Mouse (Mus musculus): Measurements from ENCODE around the gene Tns3.
A peak's percentile ranks its signal among the peaks of the same experiment; 100 is the strongest.

The Tns3 gene

DNA sequence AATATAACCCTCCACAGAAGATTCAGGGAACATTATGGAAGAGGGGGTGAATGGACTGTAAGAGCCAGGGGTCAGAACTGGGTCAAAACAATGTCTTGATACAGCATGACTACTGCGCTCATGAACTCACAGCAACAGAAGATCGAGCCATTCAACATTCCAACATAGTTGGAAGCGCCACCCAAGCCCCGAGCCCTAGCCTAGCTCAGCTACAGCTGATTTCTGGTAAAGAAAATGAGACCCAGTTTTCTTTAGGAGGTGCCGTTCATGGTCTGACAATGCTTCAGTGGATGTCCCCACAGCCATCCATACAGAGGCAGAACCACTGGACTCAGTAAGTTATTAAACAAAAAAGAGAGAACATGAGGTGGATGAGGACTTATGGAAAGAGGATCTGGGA is 224.1 kb downstream of the Tns3 start:
- peak in 1 of 2 experiments; percentile 14 for DNase-seq (ENCODE audit: low spot score in 2 of 2)

DNA sequence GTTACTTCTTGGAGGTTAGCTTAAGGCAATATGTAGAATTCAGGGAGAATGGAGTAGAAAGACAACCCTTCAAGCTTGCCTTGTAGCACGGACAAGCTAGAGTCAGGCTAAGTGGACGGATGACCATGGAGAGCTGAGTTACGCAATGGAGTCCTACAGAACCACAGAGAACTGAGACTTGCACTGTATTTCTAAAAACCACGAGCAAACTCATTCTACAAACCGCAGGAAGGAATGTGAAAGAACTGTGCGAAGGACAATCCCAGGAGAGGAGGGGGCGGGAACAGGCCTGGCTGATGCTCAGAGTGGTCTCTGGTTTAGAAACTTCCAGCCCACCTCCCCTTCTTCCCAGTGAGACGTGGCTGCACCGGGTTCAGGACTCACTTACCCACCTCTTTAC is 225.3 kb downstream of the Tns3 start:
- DNase-seq (ENCODE audit: low spot score in 2 of 2) = peak in 1 of 2 experiments; percentile 41

- no peak for DNase-seq (ENCODE audit: low spot score in 2 of 2)
These were observed 226.1 kb downstream of the Tns3 start for GRCm38 (mm10) chr11:8438269-8438668.

DNA sequence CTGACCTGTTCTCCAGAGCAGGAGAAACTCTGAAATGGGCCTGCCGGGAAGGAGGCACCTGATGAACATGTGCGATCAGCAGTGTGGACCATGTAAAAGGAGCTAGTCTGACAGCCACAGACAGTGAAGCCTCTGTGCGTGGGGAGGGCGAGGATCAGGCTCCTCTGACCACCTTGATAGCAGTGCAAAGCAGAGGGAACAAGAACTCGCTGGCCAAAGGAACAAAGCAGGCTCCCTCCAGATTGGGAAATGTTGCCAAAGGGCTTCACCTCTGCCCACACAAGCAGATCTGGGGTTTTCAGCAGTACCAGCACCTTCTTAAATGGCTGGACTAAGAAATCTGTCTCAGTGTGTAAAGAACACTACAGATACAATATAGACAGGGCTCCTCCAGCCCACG is 229.2 kb downstream of the Tns3 start:
- no peak for DNase-seq (ENCODE audit: low spot score in 2 of 2)

DNA sequence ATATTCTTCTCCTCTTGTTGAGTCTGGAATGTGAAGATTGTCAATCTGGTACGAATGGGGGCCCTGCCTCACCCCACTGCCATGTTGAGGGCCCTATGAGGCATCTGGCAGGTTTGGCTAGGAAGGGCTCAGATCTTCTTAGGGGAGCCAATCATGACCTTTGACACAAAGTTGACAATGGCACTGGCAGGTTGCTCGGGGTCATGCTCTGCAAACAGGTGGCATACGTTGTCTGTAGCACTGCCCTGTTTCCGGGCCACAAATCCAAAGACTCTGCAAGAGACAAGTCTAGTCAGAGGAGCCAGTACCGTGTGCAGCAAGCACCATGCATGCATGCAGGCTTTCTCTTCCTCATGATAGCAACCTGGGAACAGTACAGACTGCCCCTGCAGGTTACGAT is 230.0 kb downstream of the Tns3 start:
- no peak for DNase-seq (ENCODE audit: low spot score in 2 of 2)

- DNase-seq (ENCODE audit: low spot score in 2 of 2) = no peak
These were observed 230.9 kb downstream of the Tns3 start for GRCm38 (mm10) chr11:8433443-8433842.

DNA sequence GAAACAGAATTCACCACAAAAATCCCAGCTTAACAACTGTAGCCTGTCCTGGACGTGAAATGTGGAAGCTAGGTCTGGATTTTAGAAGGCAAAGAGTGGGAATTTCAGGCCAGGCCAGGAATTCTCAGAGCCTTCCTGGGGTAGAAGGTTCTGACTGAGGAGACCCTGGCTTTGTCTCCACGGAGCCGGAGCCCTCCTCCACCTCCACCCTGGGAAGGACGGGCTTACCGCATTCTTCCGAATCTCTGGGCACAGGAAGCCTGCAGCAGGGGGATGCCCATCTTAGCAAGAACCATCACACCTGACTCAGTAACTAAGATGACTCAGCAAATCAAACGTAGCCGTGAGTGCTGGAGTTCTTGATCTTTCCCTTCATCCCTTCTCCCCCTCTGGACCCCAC is 231.4 kb downstream of the Tns3 start:
- no peak for DNase-seq (ENCODE audit: low spot score in 2 of 2)

DNA sequence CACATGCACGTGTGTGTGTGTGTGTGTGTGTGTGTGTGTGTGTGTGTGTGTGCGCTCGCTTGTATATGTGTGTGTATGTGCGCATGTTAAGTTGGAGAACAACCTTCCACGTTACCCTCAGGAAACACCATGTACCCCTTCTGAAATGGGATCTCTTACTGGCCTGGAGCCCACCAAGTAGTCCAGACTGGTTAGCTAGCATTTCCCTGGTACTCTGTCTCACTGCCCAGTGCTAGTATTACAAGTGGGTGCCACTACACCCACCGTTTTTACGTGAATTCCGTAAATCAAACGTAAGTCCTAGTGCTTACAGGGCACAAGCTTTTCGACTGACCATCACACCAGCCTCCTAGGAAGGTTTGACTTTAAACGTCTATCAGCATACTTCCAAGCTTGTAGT is 236.7 kb downstream of the Tns3 start:
- DNase-seq (ENCODE audit: low spot score in 2 of 2) = no peak

- no peak for DNase-seq (ENCODE audit: low spot score in 2 of 2)
These were observed 239.1 kb downstream of the Tns3 start for GRCm38 (mm10) chr11:8425226-8425570.

DNA sequence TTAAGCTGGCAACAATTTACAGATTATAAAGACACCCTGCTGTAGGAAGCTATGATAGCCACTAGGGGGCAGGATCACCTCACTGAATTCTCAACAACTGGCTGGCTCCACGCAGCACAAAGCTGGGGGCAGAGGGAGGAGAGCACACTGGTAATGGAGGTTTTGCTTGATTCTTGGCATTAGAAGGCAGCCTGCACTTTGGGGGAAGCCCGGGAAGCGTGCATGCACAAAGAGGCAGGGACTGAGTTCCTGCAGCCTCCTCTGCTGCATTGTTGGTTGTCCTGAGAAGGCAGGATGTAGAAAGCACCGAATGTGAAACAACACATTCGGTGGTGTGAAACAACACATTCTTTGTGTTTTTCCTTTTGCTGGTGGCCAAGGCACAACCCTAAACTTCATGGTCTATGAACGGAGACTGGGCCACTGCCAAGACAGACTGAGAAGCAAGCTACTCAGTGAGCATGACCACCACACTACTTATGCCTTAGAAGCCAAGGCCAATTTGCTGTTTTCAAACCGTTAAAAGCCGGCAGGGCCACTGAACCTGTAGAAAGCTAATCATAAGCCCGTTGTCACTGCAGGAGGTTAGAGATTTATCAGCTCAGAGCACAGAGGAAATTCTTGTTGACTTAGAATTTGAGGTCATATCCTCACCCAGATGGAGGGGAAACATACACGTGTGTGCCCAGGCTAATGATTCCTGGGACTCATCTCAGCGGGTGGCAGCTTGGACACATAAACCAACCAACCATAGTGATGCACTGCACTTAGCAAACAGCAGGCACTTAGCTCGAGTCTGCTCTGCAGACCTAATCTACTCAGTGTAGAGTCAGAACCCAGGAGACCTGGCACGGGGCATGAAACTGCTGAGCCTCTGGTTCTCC is 239.8 kb downstream of the Tns3 start:
- DNase-seq (ENCODE audit: low spot score in 2 of 2) = peak in 1 of 2 experiments; percentile 59

GRCm38 (mm10) chr11:8405225-8405899 is 259.0 kb downstream of the Tns3 start:
- DNase-seq (ENCODE audit: low spot score in 2 of 2) = peak; percentile 34 to 76

GRCm38 (mm10) chr11:8401328-8401727 is 263.0 kb downstream of the Tns3 start:
- no peak for DNase-seq (ENCODE audit: low spot score in 2 of 2)

DNA sequence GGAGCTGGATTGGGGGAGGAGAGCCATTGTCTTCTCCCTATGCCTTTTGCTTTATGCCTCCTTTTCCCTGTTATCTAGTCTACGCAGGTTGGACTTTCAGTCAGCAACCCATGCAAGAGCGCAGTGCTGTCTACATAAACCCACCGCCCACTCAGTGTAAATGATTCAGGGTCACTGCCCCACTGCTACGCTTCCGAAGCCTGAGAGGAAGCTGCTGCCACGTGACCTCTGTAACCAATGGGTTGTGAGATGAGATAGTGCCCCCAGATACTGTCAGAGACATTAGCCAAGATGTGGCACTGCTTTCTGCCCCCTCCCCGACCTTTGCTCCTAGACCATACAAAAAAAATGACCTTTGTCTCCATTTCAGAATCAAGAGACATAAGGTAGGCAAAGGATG is 268.0 kb downstream of the Tns3 start:
- no peak for DNase-seq (ENCODE audit: low spot score in 2 of 2)

GRCm38 (mm10) chr11:8391564-8391963 is 272.8 kb downstream of the Tns3 start:
- no peak for DNase-seq (ENCODE audit: low spot score in 2 of 2)

DNA sequence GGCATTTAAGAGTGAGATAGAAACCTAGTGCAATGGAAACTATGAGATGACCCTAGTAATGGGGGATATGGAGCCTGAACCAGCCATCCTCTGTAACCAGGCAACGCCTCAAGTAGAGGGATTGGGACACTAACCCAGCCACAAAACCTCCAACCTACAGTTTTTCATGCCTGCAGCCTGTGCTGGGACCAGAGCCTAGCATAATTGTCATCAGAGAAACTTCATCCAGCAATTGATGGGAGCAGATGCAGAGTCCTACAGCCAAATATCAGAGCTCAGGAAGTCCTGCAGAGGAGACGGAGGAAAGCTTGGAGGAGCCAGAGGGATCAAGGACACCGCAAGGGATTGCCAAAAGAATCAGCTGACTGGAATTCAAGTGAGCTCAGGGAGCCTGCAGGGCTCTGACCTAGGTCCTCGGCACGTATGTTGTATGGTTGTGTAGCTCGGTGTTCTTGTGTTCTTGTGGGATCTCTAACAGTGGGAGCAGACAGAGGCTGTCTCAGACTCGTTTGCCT is 278.4 kb downstream of the Tns3 start:
- no peak for DNase-seq (ENCODE audit: low spot score in 2 of 2)

Data from urinary bladder, postnatal 4 days (tissue).